In genomic region chr1:184791109-184791508, GRCm38 (mm10) we compare ENCODE assay signal across 8 mouse cellular contexts. TPM values are rescaled to one million over a fixed set of nuclear protein-coding genes. Genes with fewer than 3 reads are reported as not detected.
DNase-seq lines count a peak whose midpoint lies in the region; ATAC-seq and TF ChIP-seq lines count a peak whose summit lies in the region.

No protein-coding gene starts in this region.

- in situ Hi-C loops in Patski (cut with MboI; ENCODE audit: low pct_unique_long_range_greater_than_20kb): no loop called here

- H3K4me3 ChIP-seq in left cerebral cortex, adult 2 months: no peak overlapping the region
- H3K4me3 ChIP-seq in embryonic facial prominence, embryonic 11.5 days (ENCODE audit: low read depth, low read length): no peak overlapping the region

- H3K36me3 ChIP-seq in embryonic facial prominence, embryonic 11.5 days (replicated peaks; ENCODE audit: control insufficient read depth, insufficient read depth, low read depth, low read length): no peaks in the 10 kb centered on the region

- no peak overlapping the region for H3K4me2 ChIP-seq in embryonic facial prominence, embryonic 11.5 days (ENCODE audit: low read depth, low read length)

- no peak for ATAC-seq in Patski
- ATAC-seq in embryonic facial prominence, embryonic 11.5 days (replicated peaks; ENCODE audit: insufficient number of reproducible peaks, low FRiP score, low TSS enrichment, low read depth): no peak

- CTCF ChIA-PET in Patski (lab: Charles Lee): interaction anchor here (0.6 to 2.0 kb wide), 4 partner anchors 9 to 524 kb away, joined by 3 to 5 read pairs (median 3); no protein-coding TSS in a partner anchor

- peak; percentile 67 for TF ChIP-seq CTCF in left cerebral cortex, adult 2 months (IDR thresholded peaks at IDR 0.05)
- TF ChIP-seq CTCF in Patski (IDR thresholded peaks at IDR 0.05): peak; percentile 25

- DNase-seq in adrenal gland, postnatal 14 days: peak; percentile 56
- no peak for DNase-seq in adrenal gland, adult 2 months
- peak; percentile 28 to 37 for DNase-seq in left cerebral cortex, adult 2 months (ENCODE audit: extremely low spot score in 1 of 2, low spot score in 2 of 2)
- DNase-seq in left cerebral cortex, adult 8-10 months (ENCODE audit: low spot score in 2 of 2): no peak
- no peak for DNase-seq in Patski (ENCODE audit: low read depth, low spot score)
- peak; percentile 72 for DNase-seq in embryonic facial prominence, embryonic 11.5 days (ENCODE audit: low spot score)
- DNase-seq in lung, postnatal 36 days: peak; percentile 78
- no peak for DNase-seq in urinary bladder, postnatal 36 days (ENCODE audit: low spot score in 2 of 2)

- 5% methylated on average over 2 of the region's 2 CpGs for WGBS in embryonic facial prominence, embryonic 11.5 days

- no peaks in the 10 kb centered on the region for H3K27me3 ChIP-seq in Patski
- H3K27me3 ChIP-seq in embryonic facial prominence, embryonic 11.5 days (ENCODE audit: control insufficient read depth, insufficient read depth, low read length): no peaks in the 10 kb centered on the region

- no peaks in the 10 kb centered on the region for H3K4me1 ChIP-seq in embryonic facial prominence, embryonic 11.5 days (ENCODE audit: control insufficient read depth, insufficient read depth, low read length)

- intact Hi-C loops in left cerebral cortex, adult 2 months (cut with DNase I): loop anchor here (1.0 to 5.0 kb wide), 2 partner anchors 524 to 1349 kb away; no protein-coding TSS in a partner anchor

- no peak overlapping the region for H3K9ac ChIP-seq in embryonic facial prominence, embryonic 11.5 days (replicated peaks; ENCODE audit: low read length)

- POLR2A ChIA-PET in Patski (lab: Charles Lee): no interaction called here

- no peaks in the 10 kb centered on the region for H3K9me3 ChIP-seq in embryonic facial prominence, embryonic 11.5 days (replicated peaks; ENCODE audit: control insufficient read depth, low read length)

- H3K27ac ChIP-seq in left cerebral cortex, adult 2 months: no peak overlapping the region
- H3K27ac ChIP-seq in embryonic facial prominence, embryonic 11.5 days (replicated peaks; ENCODE audit: low read depth, low read length): no peak overlapping the region

RNA-seq across cellular contexts. Expression of gene Marc1, which starts 20.0 kb away (rescaled TPM):
- total RNA-seq in adrenal gland, postnatal 14 days (2021): 1.5 and 30.7 TPM in 2 replicates
- 1 to 10 TPM in 1 of 2 experiments, under 1 TPM in 1; 0.83 to 4.4 TPM for total RNA-seq in adrenal gland, adult 2 months (2021)
- 5.0 and 7.5 TPM in 2 replicates for polyA plus RNA-seq in adrenal gland, adult 2 months (2012; rRNA removed)
- total RNA-seq in left cerebral cortex, adult 2 months (2021): under 1 TPM in 1 of 2 experiments, not detected in 1; 0.26 TPM
- total RNA-seq in left cerebral cortex, adult 8-10 months (2022): under 1 TPM in 1 of 4 experiments, not detected in 3; 0.28 TPM
- polyA plus RNA-seq in Patski (2021): not detected
- polyA plus RNA-seq in embryonic facial prominence, embryonic 11.5 days (2014; fragmentation: Nextera tagmentation; extraction: Ambion mirVana): not detected in 2 replicates

RNA-seq across cellular contexts. Expression of gene Marc2, which starts 55.1 kb away (rescaled TPM):
- total RNA-seq in adrenal gland, postnatal 14 days (2021): 269 and 327 TPM in 2 replicates
- 100 to 1,000 TPM; 288 to 409 TPM for total RNA-seq in adrenal gland, adult 2 months (2021)
- polyA plus RNA-seq in adrenal gland, adult 2 months (2012; rRNA removed): 117 and 164 TPM in 2 replicates
- 100 to 1,000 TPM; 167 to 177 TPM for total RNA-seq in left cerebral cortex, adult 2 months (2021)
- total RNA-seq in left cerebral cortex, adult 8-10 months (2022): 100 to 1,000 TPM; 154 to 172 (median 165) TPM
- polyA plus RNA-seq in Patski (2021): 251 TPM
- 118 and 125 TPM in 2 replicates for polyA plus RNA-seq in embryonic facial prominence, embryonic 11.5 days (2014; fragmentation: Nextera tagmentation; extraction: Ambion mirVana)

RNA-seq across cellular contexts. Expression of gene Hlx, which starts 58.7 kb away (rescaled TPM):
- 35.5 and 39.5 TPM in 2 replicates for total RNA-seq in adrenal gland, postnatal 14 days (2021)
- 10 to 100 TPM in 1 of 2 experiments, 1 to 10 TPM in 1; 7.0 to 17.3 TPM for total RNA-seq in adrenal gland, adult 2 months (2021)
- polyA plus RNA-seq in adrenal gland, adult 2 months (2012; rRNA removed): 28.0 and 37.9 TPM in 2 replicates
- under 1 TPM; 0.30 to 0.84 TPM for total RNA-seq in left cerebral cortex, adult 2 months (2021)
- total RNA-seq in left cerebral cortex, adult 8-10 months (2022): 1 to 10 TPM in 2 of 4 experiments, under 1 TPM in 2; 0.22 to 2.0 (median 1.1) TPM
- 1.3 TPM for polyA plus RNA-seq in Patski (2021)
- 4.6 and 5.3 TPM in 2 replicates for polyA plus RNA-seq in embryonic facial prominence, embryonic 11.5 days (2014; fragmentation: Nextera tagmentation; extraction: Ambion mirVana)

Comparison
In these comparisons a context has a peak if more than half of its experiments do, and no peak if none do; other contexts are left out.
1. DNase-seq: peak in adrenal gland, postnatal 14 days (single experiment), left cerebral cortex, adult 2 months (2 of 2), embryonic facial prominence, embryonic 11.5 days (single experiment) and lung, postnatal 36 days (single experiment); none in adrenal gland, adult 2 months (single experiment), left cerebral cortex, adult 8-10 months (0 of 2), Patski (single experiment) and urinary bladder, postnatal 36 days (0 of 2).